Mouse (Mus musculus): Measurements from ENCODE around the gene Gm42878.

GRCm38 (mm10) chr5:121474610-121475009 lies 70.7 kb downstream of the Gm42878 start:
- TF ChIP-seq CTCF (IDR thresholded peaks at IDR 0.05; ENCODE audit: insufficient read depth, low read length) (no peak), POLR2A (IDR thresholded peaks at IDR 0.05; ENCODE audit: borderline replicate concordance, extremely low read depth, low read depth, low read length) (no peak)

All from lung, adult 2 months (tissue).